Mouse (Mus musculus) gastrocnemius, postnatal 25 days (tissue): Measurements from ENCODE around the gene Olfr1441. TPM values are rescaled to one million over a fixed set of nuclear protein-coding genes. Genes with fewer than 3 reads are reported as not detected.

ENCODE experiments used
- DNase-seq: peaks from one replicate; pipeline ENCODE4 v3.0.0; 2022
- total RNA-seq, 2 experiments: library from RNA; stranded (reverse); gene quantifications; 1 replicate in 1 of 2; 2 replicates in 1 of 2; pipeline ENCODE4 v1.2.3; 2021

The Olfr1441 gene
- total RNA-seq, 2 experiments from 2014 or later = not detected

GRCm38 (mm10) chr19:12462851-12463721, 45.9 kb downstream of the Olfr1441 start:
- DNase-seq = no peak

DNA sequence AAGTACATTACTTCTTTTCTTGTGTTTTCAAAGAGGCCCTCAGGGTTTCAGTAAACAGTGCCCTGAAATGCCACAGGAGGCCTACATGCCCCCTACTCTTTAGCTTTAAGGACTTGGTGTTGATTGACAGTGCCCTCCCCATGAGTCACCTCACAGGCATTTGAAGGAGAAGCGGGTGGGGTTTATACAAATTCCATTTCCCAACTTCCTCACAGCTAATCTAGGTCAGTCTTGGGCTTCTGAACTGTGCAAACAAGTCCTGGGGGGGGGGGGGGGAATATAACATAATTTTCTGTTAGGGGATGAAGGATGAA, 46.4 kb downstream of the Olfr1441 start:
- no peak for DNase-seq

DNA sequence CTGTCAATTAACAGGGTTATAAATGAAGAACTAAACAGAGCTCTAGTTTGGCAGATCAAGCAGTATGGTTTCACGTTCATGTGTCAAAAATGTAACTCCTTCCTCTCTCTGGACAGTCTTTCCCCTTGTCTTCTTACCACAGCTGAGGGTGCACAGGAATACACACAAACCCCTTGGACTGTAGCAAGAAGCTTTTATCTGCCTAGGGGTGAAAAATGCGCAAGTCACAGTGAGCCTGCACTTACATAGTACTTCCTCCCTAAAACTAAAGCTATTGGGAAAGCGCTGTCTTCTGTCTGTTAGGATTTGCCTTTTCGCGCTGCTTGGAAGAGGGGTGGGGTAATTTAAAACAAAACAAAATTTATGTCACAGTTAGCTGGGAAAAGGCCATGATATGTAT, 46.9 kb downstream of the Olfr1441 start:
- no peak for DNase-seq

DNA sequence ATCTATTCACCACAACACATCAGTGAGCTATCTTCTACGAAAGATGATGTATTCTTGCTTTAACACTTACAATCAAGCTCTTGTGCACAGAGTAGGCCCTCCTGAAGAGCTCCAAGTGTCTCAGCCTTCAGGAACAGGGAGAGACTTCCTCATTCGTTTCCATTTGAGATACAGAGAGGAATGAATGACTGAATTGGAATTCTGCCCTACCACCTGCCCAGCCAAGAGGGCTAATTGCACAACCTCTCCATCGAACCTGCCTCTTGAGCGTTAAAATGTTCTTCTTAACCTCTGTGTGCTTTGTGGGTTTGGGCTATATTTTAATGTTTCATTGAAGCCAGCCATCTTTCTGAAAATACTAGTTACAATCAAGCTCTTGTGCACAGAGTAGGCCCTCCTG, 47.4 kb downstream of the Olfr1441 start:
- no peak for DNase-seq

DNA sequence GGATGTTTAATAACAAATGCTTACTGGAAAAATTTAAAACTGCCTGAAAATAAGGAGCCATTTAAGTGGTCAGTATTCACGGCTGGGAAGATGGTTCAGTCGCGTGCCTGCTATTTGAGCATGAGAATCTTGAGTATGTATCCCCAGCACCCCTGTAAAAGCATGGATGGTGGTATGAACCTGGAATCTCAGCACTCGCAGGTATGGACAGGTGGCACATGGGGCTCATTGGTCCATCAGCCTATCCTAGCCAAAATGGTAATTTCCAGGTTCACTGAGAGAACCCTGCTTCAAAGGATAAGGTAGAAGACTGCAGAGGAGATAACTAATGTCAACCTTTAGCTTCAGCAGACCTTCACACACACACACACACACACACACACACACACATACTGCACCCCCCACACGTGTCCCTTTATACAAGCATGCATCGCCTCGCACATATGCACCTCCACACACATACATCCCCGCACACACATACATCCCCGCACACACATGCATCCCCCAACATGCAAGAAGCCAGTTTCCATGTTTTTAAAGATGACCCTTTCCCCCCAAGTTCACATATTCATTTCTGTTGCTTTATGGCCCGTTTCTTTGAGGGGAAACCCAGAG, 48.4 kb downstream of the Olfr1441 start:
- no peak for DNase-seq

GRCm38 (mm10) chr19:12466204-12466603, 49.0 kb downstream of the Olfr1441 start:
- DNase-seq = no peak

DNA sequence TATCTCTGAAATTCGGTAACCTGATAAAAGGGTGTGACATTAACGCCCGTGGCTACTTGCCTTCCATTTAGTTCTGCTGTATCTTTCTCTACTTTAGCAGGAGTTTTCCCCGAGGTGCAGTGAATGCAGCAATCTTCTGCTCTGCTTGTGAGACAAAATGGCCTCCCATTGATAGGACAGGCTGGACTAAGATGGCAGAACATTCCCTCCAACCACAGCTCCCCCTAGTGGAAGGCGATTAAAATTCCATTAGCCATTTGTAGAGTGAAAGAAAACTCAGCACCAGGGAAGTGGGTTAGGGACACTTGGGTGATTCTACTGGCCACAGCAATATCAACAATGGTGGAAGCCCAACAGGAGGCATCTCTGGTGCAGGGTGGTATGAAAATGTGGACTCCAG, 50.2 kb downstream of the Olfr1441 start:
- no peak for DNase-seq

- no peak for DNase-seq
Observed at GRCm38 (mm10) chr19:12471866-12472265, 54.6 kb downstream of the Olfr1441 start.

DNA sequence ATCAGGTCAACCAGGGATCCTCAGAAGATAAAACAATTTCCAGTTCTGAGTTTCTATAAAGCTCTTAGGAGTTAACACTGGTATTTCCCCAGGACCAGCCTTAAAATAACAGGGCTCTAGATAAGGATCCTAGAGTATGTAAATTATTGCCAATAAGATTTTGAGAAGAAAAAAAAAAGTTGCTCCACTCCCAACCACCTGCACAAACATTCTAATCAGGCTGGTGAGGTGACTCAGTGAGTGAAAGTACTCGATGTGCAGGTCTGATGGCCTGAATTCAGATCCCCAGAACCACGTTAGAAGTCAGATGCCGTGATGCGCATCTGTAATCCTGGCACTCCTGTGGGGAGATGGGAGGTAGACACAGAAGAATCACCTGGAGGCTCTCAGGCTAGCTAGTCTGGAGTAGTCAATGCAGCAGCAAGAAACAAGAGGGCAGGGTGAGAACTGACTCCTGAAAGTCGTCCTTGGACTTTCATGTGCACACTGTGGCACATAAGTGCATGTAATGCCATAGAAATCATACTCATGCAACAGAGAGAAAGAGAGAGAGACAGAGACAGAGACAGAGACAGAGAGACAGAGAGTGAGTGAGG, 55.2 kb downstream of the Olfr1441 start:
- DNase-seq = no peak

Other genes starting within 250 kb of the Olfr1441 start
- gene Olfr1555-ps1, start 247.3 kb upstream of the Olfr1441 start, total RNA-seq = not detected
- not detected for gene Olfr1431, start 216.8 kb upstream of the Olfr1441 start, total RNA-seq
- gene Olfr1432, start 184.8 kb upstream of the Olfr1441 start, total RNA-seq = not detected
- not detected for gene Olfr262, start 175.8 kb upstream of the Olfr1441 start, total RNA-seq
- not detected for gene Olfr235, start 156.4 kb upstream of the Olfr1441 start, total RNA-seq
- gene Olfr1434, start 137.6 kb upstream of the Olfr1441 start, total RNA-seq = not detected
- not detected for gene Olfr1436, start 118.3 kb upstream of the Olfr1441 start, total RNA-seq
- not detected for gene Olfr1437, start 92.3 kb upstream of the Olfr1441 start, total RNA-seq
- gene Olfr1438-ps1, start 81.5 kb upstream of the Olfr1441 start, total RNA-seq = not detected
- not detected for gene Olfr1440, start 30.2 kb upstream of the Olfr1441 start, total RNA-seq
- gene Pfpl, start 10.5 kb downstream of the Olfr1441 start, total RNA-seq = not detected
- under 1 TPM; 0.74 to 0.88 TPM for gene Mpeg1, start 43.3 kb downstream of the Olfr1441 start, total RNA-seq
- 1 to 10 TPM; 6.2 to 6.7 TPM for gene Dtx4, start 84.0 kb downstream of the Olfr1441 start, total RNA-seq
- gene Fam111a, start 128.3 kb downstream of the Olfr1441 start, total RNA-seq = 1 to 10 TPM; 2.5 to 3.9 TPM
- gene Gm4952, start 182.5 kb downstream of the Olfr1441 start, total RNA-seq = not detected
- gene Glyat, start 215.9 kb downstream of the Olfr1441 start, total RNA-seq = not detected